Mouse (Mus musculus) adipocyte (in vitro differentiated cells): Measurements from ENCODE around the gene Ndufb4.
"Not testable (repeated sequence)": the region's sequence is repeated elsewhere in the genome, so short reads cannot be mapped to it uniquely, and the experiment has no call there.

Experiments used
- DNase-seq: peaks from one replicate; pipeline ENCODE4 v3.0.0-alpha.2; 2016; ENCODE audit warnings: low spot score

The Ndufb4 gene

DNA sequence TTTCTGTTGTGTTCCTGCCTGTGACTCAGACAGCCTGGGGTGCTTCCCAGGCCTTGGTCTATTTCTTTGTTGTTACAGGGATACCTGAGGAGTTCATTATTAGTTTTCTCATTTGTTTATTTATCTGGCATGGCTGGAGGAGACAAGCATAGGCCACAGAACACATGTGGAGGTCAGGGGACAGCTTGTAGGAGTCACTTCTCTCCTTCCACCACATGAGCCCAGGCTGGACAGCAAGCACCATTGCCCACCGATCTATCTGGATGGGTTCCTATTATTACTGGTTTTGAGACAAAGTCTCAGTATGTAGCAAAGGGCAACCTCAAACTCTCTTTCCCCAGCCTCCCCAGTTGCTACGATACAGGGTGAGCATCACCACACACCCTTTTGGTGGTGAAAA, 26.0 kb upstream of the Ndufb4 start:
- no peak for DNase-seq

DNA sequence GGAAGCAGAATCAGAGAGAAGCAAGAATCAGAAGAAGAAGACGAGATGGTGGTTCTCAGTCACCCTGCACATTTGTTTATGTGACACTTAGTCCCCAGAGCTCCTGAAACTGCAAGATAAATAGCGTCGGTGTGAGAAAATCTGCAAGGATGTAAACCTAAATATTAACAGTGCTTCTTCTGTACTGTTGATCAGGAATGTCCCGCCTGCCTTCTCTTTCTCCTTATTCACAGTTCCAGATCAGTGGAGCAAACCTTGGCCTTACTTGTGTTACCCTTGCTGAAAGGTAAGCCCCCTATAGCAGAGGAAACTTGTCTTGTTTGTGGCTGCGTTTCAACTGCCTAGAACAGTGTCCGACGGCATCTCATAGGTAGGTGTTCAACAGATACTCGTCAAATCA, 23.3 kb upstream of the Ndufb4 start:
- DNase-seq = no peak

DNA sequence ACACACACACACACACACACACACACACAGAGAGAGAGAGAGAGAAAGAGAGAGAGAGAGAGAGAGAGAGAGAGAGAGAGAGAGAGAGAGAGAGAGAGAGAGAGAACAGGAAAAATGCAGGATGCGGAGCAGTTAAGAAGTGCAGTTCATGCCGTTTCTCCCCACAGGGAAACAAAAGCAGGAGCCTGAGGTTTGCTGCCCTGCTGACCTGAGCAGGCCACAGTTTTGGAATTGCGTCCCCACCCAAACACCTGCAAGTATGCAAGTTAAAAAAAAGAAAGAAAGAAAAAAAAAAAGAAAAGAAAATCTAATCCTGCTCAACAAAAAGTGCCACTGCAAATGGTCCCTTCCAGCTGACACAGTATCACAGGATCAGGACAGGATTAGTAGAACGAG, 22.4 kb upstream of the Ndufb4 start:
- no peak for DNase-seq

DNA sequence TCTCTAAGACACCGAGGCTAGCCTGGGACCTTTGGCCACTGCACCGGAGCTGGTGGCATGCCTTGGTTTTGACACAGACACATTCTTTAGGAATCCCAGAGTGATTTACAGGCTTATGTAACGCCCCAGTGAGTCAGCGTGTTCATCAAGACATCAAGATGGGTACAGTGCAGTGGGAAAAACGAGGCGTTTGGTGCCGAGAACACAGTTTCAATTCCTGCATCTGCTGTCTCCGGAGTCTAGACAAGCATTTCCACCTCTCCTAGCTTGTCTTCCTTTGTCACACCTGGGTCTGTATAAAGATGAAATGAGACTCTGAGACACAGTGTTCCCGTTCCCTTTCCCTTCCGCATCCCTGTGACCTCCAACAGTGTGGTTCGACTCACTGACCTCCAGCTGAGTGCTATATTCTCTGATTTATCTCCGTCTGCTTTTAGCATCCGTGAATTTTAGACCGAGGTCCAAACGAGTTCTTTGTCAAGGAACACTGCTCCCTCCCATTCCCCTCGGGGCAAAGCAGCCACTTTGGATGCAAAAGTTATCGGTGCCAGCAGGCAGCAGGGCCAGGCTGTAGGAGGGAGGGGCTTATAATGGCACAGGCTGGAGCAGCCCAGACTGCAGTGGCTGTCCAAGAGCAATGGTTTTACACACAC, 21.9 kb upstream of the Ndufb4 start:
- DNase-seq = peak; percentile 65

DNA sequence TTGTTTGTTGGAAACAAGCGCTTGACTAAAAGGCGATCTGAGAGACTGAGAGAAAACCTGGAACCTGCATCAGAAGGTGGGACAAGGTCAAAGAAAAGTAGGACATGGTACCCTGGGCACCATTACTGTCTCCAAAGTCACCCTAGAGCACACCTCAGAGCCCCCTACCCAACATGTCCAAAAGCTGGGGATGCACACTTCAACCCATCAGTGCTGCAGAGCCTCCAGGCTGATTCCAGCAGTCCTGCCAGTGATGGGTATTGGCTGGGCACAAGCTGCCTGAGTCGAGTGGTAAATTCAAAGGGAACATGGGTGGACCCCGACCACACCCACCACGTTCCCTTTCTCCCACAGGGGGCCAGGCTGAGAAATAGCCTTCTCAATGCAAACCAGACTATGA, 21.1 kb upstream of the Ndufb4 start:
- DNase-seq = no peak

DNA sequence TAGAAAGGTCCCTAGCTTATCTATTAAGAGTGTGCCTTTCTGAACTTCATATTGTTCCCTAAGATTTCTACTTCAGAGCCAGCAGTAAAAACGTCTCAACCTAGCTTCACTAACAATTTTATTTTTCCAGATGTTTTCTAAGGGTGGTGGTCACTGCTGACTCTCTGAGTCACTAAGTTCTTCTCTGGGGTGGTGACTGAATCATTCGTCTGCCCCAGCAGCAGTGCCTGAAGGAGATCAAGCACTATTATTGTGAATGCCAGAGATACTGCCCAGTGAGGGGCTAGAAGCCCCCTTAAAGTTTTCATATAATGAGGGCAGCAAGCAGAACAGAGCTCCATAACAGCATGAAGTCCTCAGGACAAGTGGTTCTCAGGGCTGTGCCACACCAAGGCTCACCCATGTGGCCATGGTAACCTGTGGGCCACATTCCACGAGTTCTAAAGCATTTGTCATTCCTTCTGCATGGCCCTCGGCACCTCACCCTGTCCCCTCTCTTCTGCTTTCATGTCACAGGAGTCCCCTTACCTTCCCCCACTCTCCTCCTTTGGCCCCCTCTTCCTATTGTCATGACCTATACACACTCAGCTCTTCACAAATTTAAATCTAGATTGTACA, 16.5 kb upstream of the Ndufb4 start:
- DNase-seq = no peak

DNA sequence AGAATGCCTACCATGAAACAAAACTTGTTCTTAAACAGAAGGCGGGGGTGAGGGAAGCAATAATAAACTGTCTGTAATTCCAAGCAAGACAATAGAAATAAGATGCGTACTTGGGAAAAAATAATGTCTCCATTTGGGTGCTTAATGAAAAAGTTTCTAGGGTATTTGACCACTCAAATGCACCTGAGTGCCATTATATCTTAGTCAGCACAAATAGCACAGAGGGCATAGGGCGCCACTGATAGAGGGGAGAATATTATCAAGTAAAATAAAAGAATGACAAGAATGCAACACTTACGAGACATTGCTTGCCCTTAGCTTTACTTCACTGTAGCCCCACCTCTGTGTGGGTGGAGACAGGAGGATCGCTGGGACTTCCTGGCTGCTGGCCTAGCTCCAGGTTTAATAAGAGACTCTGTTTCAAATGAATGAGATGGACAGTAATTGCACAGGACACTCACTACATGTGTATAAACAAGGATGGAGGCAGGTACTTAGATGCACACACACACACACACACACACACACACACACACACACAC, 11.2 kb upstream of the Ndufb4 start:
- DNase-seq = no peak

DNA sequence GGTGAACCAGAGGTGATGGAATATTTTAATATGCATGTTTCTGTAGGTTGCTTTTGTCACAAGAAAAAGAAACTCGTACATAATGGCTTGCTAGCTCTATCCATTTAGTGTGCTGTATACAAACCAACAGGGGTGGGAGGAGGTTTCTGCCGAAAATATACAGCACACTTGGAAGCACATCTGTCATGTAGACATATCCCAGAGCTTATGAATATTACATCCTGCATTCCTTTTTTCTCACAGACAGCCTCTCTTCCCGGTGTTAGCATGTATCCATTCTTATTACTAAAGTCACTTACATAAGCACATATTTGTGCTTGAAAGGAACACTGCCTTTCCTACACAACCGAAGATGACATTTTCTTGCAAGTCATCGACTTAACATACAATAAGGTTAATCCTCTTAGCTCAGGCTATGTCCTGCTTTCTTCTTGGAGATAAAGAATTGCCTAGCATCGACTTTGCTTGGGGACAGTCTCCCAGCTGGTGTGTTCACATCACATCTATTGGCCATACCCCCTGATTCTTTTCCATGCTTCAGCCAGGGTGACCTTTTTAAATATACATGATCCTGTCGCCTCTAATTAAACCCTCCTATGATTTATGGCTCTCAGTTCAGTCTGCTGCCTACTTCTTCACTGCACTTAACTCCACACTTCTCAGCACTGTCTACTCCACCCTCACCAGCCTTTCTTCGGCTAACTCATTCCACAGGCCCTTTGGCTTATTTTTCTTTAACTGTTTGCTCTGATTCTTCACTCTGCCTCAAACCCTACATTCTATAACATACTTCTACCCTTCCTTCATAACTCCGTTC, 9.6 kb upstream of the Ndufb4 start:
- no peak for DNase-seq

DNA sequence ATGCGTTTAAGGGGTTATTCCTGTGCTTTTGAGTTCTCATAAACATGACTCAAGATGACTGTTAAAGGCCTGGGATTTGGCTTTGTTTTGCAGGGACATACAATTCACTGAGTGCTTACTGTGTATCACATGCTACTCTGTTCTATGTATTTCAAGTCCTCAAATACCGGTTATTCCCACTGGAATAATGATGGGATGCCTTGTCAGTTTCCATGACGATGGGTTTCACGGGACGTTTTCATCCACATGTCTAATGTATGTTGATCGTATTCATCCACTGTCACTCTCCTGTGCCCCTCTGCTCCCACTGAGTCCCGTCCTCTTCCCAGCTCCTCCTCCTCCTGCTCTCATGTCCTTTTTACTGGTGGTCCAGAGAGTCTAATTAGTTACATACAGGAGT, 2.5 kb upstream of the Ndufb4 start:
- no peak for DNase-seq

DNA sequence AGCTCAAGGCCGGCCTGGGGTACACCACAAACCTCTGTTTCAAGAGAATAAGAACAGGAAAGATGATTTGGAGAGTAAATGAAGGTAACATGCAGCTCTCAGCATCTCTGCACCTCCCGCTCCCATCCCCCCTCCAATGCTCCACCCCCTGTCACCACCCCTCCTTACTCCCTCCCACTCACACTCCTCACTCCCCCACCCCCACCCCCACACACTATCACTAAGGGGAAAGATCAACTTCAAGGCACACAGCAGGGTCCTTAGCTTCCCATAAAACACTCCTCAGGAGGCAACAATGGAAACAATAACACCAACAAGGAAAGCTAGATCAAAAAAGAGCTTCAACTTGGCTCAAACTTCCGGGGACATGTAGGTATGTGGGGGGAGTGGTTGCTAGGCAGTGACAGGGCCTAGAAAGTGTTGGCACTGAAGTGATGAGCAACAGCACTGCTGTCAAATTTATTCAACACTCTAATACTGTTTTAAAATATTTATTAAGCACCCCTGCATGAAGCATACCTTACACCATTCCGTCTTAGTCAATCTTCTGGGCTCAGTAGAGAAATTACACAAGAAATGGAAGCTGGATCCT, 1.6 kb upstream of the Ndufb4 start:
- no peak for DNase-seq

DNA sequence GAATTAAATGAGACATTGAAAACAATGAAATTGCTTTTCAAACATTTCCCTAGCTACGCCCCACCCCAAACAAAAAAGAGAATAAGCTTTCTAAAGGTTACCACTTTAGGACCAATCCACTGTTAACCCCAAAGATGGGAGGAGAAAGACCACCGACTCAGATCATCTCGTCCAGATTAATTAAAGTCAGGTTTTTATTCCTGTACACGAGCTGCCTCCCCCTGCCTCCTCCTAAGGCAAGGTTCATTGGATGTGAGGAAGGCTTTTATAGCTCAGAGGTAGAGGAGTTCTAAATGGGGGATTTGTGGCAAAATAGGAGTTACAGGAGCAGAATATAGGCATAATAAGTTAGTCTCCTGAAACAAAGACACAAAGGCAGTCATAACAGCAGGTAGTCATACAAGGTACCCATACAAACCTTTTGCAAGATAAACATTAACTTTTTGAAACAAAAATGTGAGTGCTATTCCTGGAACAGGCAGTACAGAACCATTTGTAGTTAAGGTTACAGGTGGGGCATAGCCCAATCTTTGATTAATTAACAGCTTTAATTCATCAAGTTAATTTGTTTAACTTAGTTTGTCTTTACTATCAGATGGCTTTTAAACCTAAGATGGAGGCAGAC, 690 bp upstream of the Ndufb4 start:
- no peak for DNase-seq

DNA sequence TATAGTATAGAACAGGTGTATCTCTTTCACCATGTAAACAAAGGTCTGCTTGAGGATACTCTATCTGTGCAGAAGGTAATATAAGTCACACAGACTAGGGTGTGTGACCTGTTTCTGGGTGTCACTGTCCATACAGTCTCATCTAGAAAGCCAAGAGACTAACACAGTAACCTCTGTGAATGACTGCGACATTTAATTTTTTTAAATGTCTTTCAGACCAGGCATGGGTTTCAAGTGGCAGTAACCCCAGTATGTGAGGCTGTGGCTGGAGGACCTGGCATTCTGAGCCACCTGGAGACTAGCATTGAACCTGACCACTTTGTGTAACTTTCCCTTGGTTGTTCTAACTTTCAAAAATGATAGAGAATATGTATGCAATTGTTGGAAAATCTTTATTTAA, 1.2 kb downstream of the Ndufb4 start:
- DNase-seq = no peak

DNA sequence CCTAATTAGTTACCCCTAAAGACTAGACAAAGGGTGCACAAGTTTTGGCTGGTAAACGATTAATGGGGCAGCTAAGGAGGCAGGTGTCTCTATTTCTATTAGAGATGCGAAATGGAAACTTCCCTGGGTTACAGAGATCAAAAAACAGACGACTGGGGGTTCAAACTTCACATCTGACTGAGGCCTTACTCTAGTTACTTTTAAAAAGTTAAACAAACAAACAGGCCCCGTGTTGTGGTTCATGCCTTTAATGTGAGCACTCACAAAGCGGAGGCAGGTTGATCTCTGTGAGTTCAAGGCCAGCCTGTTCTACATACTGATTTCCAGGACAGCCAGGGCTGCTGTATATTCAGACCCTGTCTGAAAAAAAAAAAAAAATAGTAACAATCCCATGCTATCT, 1.6 kb downstream of the Ndufb4 start:
- DNase-seq = no peak

DNA sequence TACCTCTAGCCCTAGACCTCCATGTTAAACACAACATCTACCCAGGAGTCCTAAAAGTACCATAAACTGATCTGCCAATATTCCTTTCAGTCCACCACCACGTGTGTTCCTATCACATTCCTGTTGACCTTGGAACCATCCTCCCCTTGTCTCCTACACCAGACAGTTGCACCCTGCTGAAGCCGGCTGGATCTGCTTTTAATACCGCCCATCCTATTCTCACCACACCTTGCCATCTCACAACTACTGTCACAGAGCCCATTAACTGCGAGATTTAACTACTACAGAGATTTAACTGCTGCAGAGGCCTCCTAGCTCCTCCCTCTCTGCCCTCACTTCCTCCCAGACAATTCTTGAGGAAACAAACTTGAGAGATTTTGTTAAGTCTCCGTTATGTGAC, 2.8 kb downstream of the Ndufb4 start:
- DNase-seq = no peak

DNA sequence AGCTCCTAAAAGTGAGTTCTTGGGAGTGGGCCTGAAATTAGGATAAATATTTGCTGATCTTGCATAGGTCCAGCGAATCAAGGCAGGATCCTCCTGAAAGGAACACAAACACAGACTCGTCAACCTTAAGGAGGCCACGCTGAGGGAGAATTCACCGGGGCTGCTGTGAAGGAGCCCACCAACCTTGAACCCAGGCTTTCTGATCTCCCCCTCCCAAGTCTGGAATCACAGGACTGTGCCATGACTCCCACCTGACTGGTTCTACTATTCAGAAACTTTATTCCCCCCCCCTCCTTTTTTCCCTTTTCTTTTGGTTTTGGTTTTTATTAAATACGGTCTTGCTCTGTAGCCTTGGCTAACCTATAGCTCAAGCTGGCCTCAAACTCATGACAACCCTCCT, 5.2 kb downstream of the Ndufb4 start:
- DNase-seq = no peak

DNA sequence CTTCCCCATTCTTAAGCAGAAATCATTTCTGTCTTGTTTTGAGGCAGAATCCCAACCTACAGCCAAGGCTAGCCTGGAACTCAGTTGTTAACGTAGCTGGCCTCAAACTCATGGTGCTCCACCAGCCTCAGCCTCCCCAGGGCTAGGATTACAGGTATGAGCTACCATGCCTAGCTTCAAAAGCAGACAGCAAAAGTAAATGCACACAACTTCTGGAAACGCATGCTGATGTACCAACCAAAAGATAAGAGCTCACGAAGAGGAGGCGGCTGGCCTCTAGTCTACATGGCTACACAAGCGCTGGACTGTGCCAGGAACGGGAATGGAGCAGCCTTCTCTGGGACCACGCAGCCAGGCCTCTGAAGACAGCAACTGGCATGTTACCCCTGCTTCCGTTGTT, 6.3 kb downstream of the Ndufb4 start:
- DNase-seq = no peak

DNA sequence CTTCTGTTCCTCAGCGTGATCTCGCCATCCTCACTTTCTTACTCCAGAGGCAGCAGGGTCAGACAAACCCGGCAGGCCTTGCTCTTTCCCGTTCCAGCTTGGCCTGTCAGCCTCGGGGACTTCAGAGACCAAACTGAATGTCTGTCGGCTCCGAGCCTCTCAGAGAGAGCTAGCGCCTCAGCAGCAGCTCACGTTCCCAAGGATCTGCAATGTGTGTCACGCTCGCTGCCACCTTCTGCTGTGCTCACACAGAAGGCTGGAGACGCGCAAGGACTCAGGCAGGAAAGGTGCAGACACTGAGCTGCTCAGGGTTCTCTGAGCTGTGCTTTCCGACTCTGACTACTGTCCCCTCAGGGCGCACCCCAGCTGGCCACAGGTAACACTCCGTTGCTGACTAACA, 7.2 kb downstream of the Ndufb4 start:
- DNase-seq = no peak

DNA sequence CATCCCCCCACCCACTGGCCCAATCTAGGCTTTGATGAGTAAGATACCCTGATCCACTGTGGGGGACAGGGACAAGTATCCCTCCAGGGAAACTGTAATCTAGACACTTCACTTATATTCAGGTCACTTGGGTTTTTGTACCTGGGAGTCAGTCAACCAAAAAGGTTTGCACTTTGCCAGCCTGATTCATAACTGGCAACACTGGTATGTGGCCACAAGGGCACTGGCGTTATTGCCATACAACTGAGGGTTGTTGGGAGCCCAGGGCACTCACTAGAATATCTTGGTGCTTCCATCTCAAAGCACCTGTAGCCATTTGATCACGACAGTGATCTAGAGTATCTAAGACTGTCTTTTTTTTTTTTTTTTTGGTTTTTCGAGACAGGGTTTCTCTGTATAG, 8.5 kb downstream of the Ndufb4 start:
- no peak for DNase-seq

DNA sequence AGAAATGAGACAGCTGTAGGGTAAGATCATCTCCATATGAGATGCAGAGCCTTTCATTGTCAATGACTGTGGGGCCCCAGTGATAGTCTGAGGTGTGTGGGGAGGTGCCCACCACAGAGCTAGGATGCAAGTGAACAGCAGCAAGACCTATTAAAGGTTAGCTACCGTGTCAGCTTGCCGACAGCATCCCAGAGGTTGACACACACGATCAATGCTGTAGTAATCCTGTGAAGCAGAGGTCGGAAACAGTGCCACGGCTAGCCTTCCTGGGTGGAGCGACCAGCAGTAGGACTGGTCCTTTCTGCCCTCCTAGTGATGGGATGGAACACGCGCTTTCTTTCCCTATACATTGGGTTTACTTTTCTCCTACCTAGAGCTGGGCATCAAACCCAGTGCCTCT, 9.0 kb downstream of the Ndufb4 start:
- DNase-seq = no peak

DNA sequence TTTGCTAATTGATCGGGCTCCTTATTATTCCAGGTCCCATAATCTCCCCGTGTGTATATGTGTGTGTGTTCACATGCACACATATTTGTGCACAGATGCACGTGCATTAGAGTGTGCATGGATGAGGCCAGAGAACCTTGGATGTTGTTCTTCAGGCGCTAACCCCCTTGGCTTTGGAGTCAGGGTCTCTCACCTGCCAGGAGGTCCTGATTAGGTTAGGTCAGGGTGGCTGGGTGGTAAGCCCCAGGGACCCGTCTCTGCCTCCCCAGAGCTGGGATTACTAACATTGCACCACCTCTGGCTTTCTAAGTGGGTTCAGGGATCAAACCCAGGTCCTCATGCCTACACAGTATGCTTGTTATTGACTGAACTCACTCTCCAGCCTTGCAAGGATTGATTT, 9.8 kb downstream of the Ndufb4 start:
- DNase-seq = no peak

DNA sequence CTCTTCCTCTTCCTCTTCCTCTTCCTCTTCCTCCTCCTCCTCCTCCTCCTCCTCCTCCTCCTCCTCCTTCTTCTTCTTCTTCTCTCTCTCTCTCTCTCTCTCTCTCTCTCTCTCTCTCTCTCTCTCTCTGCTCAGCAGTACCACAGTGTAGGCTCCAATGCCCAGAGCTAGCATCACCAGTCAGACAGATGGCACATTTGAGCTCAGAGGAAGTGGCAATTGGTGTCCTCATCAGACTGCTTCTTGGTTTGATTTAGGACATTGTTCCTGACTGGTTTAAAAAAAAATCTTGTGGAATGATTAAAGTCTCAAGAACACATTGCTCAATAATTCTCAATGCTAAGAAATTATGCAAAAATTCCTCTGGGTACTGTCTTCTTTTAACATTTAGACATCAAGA, 13.7 kb downstream of the Ndufb4 start:
- DNase-seq = not testable (repeated sequence)

DNA sequence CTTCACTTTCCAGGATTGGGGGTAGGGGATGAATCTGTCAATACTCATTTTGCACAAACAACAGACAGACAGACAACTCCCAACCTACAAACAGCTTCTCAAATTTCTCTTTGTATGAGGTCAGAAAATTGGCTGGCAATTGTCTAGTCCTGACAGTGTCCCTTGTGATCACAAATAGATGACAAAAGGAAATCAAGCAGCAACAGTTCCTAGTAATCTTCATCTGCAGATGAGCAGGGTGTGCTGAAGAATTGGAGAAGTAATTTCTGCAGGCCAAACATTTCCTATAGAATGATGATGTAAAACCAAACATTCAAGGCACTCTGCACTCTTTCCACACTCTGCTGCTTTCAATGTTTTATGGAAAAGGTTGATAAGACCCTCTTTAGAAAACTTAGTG, 16.5 kb downstream of the Ndufb4 start:
- DNase-seq = no peak
